Mouse (Mus musculus) kidney, adult 10 weeks (tissue): ENCODE measurements around the gene Sumo3. TPM values are rescaled to one million over a fixed set of nuclear protein-coding genes. Genes with fewer than 3 reads are reported as not detected.

Experiments
- polyA plus RNA-seq: library from polyadenylated mRNA; stranded (reverse); fragments of 350-450 nt; fragmentation: Illumina TruSeq; extraction: RNeasy Lipid Tissue Mini Kit (QIAGEN cat#74804); gene quantifications from one replicate; pipeline ENCODE4 v1.2.3, GENCODE M21; 2014; ENCODE audit warnings: low read depth, low replicate concordance

Sumo3 gene
- 77.9 TPM for polyA plus RNA-seq

GRCm38 (mm10) chr10:77605908-77606826 is at the start of gene Sumo3, which contains the start of gene Gm49325:
Gene Sumo3 (plus strand): TSS chr10:77606097.
Gene Gm49325 (plus strand): TSS chr10:77606197.

DNA sequence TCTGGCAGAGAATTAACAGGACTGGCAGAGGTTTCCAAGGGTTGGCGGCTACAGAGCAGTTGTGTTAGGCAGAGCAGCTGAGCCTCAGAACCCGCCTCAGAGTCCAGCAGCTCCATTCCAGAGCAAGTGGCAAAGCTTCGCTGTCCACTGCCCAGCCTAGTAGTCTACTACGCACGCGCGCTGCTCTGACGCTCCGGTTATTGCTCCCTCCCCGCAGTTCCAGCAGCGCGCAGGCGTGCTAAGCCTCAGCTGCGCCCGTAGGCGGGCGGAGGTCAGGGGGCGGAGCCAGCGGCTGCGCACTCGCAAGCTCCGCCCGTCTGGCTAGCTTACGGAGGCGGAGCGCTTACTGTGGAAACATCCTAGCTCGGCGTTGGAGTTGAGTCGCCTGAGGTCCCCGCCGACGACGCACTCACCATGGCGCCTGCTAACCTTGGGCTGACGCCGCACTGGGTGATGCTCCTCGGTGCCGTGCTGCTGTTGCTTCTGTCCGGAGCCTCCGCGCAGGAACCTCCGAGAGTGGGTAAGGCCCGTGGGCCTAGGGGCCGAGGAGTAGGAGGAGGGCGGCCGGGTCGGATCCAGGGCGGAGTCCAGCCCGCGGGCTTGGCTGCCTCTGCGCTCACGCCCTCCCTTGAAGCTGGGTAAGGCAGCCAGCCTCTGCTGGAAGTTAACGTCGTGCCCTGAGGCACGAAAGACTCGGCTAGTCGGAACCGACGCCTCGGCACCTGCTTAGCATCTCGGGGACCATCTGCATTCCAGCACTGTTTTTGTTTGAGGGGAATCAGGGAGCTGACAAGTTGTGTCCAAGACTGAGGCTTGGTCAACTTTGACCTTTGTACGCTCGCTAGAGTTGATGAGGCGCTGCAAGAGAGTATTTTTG is 24.3 kb upstream of the Sumo3 start, which contains the start of gene Pttg1ip:
Pttg1ip (plus strand) TSS at position 313 of the 877 bp plus-strand sequence.

DNA sequence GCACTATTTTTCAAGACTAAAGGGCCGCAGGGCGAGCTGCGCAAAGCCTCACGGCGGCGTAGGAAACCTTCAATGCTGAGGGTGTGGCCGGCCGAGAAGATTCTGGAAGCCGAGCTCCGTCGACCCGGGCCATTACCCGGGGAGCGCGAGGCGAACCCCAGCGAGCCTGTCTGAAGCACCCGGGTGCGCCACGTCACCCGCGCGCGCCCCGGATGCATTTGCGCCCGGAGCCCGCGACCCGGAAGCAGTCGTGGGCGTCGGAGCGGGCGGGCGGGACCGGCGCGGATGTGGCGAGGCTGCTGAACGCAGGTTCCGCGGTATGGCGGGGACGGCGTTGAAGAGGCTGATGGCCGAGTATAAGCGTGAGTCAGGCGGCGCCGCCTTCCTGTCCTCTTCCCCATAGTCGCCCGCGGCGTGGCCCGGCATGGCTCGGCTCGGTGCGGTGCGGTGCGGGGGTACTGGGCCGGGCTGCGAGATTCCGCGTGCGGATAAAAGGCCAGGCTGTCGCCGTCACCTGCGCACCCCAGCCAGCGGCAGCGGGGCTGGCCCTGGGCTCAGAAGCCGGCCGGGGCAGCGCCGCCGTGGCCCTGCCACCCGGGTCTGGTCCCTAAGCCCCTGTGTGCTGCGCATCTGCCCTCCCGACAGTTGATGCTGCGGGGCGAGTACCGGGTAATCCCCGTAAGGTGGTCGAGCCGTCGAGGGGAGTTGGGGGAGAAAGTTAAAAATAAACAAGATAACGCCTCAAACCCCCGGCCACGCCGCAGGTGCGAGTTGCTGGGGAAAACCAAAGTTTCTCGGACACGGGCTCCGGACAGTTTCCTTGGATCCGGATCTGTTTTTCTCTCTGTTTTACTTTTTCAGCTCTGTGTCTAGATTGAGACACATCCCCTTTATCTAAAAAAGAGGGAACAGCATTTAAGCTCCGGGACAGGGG is 16.4 kb downstream of the Sumo3 start, which contains the start of gene Ube2g2:
Ube2g2 (plus strand) TSS at position 221 of the 934 bp plus-strand sequence.

Other genes starting within 250 kb of the Sumo3 start
- 4.1 TPM for gene Adarb1, start 187.8 kb upstream of the Sumo3 start, polyA plus RNA-seq
- 1.1 TPM for gene Fam207a, start 90.3 kb upstream of the Sumo3 start, polyA plus RNA-seq
- gene Itgb2, start 75.8 kb upstream of the Sumo3 start, polyA plus RNA-seq = 0.28 TPM
- 229 TPM for gene Pttg1ip, start 24.4 kb upstream of the Sumo3 start, polyA plus RNA-seq
- gene Gm49325, start 100 bp downstream of the Sumo3 start, polyA plus RNA-seq = not detected
- 6.5 TPM for gene Ube2g2, start 16.2 kb downstream of the Sumo3 start, polyA plus RNA-seq
- gene Tspear, start 80.5 kb downstream of the Sumo3 start, polyA plus RNA-seq = not detected
- gene Gm19402, start 84.7 kb downstream of the Sumo3 start, polyA plus RNA-seq = not detected
- not detected for gene Gm9508, start 91.1 kb downstream of the Sumo3 start, polyA plus RNA-seq
- not detected for gene Gm10272, start 100.5 kb downstream of the Sumo3 start, polyA plus RNA-seq
- not detected for gene Gm10024, start 105.4 kb downstream of the Sumo3 start, polyA plus RNA-seq
- not detected for gene Gm10142, start 109.7 kb downstream of the Sumo3 start, polyA plus RNA-seq
- gene Krtap12-1, start 114.5 kb downstream of the Sumo3 start, polyA plus RNA-seq = not detected
- not detected for gene Gm10100, start 120.4 kb downstream of the Sumo3 start, polyA plus RNA-seq
- not detected for gene Gm18596, start 136.5 kb downstream of the Sumo3 start, polyA plus RNA-seq
- gene Gm9736, start 145.3 kb downstream of the Sumo3 start, polyA plus RNA-seq = not detected
- not detected for gene Gm3233, start 153.6 kb downstream of the Sumo3 start, polyA plus RNA-seq
- not detected for gene Gm3238, start 165.2 kb downstream of the Sumo3 start, polyA plus RNA-seq
- gene Gm7138, start 170.8 kb downstream of the Sumo3 start, polyA plus RNA-seq = not detected
- not detected for gene Gm3250, start 176.4 kb downstream of the Sumo3 start, polyA plus RNA-seq
- not detected for gene Gm7137, start 182.1 kb downstream of the Sumo3 start, polyA plus RNA-seq
- not detected for gene Gm9639, start 189.0 kb downstream of the Sumo3 start, polyA plus RNA-seq
- not detected for gene Gm19668, start 193.0 kb downstream of the Sumo3 start, polyA plus RNA-seq
- gene Gm9507, start 205.7 kb downstream of the Sumo3 start, polyA plus RNA-seq = not detected
- not detected for gene Gm2696, start 208.6 kb downstream of the Sumo3 start, polyA plus RNA-seq
- not detected for gene Krtap10-4, start 221.0 kb downstream of the Sumo3 start, polyA plus RNA-seq
- not detected for gene Krtap10-10, start 229.8 kb downstream of the Sumo3 start, polyA plus RNA-seq
- not detected for gene Gm36176, start 240.7 kb downstream of the Sumo3 start, polyA plus RNA-seq
- gene Gm10318, start 246.8 kb downstream of the Sumo3 start, polyA plus RNA-seq = not detected